Mouse (Mus musculus) hindbrain, embryonic 12.5 days (tissue): ENCODE data around the gene Gm44502. TPM values are rescaled to one million over a fixed set of nuclear protein-coding genes. Genes with fewer than 3 reads are reported as not detected.
A peak's percentile ranks its signal among the peaks of the same experiment; 100 is the strongest.

ENCODE experiments used
- ATAC-seq: fragments of 200-750 bp; cut with Nextera tagmentation; 2 replicates; pipeline ENCODE4 v1.8.0; 2017; ENCODE audit warnings: moderate TSS enrichment; ENCODE audit not compliant: low FRiP score
- H3K27ac ChIP-seq: fragments of 300-500 bp; sonication (generic); 2 replicates; pipeline ENCODE4 v1.5.1; 2016; ENCODE audit warnings: mild to moderate bottlenecking
- H3K27me3 ChIP-seq: fragments of 300-500 bp; sonication (generic); 2 replicates; pipeline ENCODE4 v1.6.1; 2016; ENCODE audit warnings: mild to moderate bottlenecking
- H3K36me3 ChIP-seq: fragments of 300-500 bp; sonication (generic); 2 replicates; pipeline ENCODE4 v1.6.1; 2016; ENCODE audit warnings: mild to moderate bottlenecking
- H3K4me1 ChIP-seq: fragments of 300-500 bp; sonication (generic); 2 replicates; pipeline ENCODE4 v1.6.1; 2016
- H3K4me2 ChIP-seq: fragments of 300-500 bp; sonication (generic); replicated peaks from 2 replicates; pipeline ENCODE4 v1.6.1; 2016; ENCODE audit warnings: mild to moderate bottlenecking
- H3K4me3 ChIP-seq: fragments of 300-500 bp; sonication (generic); 2 replicates; pipeline ENCODE4 v1.5.1; 2016; ENCODE audit warnings: mild to moderate bottlenecking
- H3K9ac ChIP-seq: fragments of 300-500 bp; sonication (generic); 2 replicates; pipeline ENCODE4 v1.6.1; 2016; ENCODE audit warnings: mild to moderate bottlenecking, moderate library complexity
- H3K9me3 ChIP-seq: fragments of 300-500 bp; sonication (generic); replicated peaks from 2 replicates; pipeline ENCODE4 v1.6.1; 2016; ENCODE audit warnings: mild to moderate bottlenecking
- WGBS: fragments of 180-500 bp; shearing (Covaris S2); methylation state at CpG from one replicate; pipeline ENCODE4 v1.1.7; 2016; 5-methylcytosine and 5-hydroxymethylcytosine counted together
- polyA plus RNA-seq: library from polyadenylated mRNA; unstranded; fragments of >200 nt; fragmentation: Nextera tagmentation; extraction: Ambion mirVana; gene quantifications from 2 replicates; pipeline ENCODE4 v1.2.1, GENCODE M21; 2016

Gene Gm44502
- polyA plus RNA-seq, 1 experiment from 2014 or later = not detected

- Histone ChIP-seq H3K36me3 (peaks cover 26% of the 10 kb centered on the region), H3K9ac (no peak overlapping the region), H3K4me2 (no peak overlapping the region), H3K4me1 (peaks cover 7% of the 10 kb centered on the region), H3K27ac (peak overlapping the region; percentile 44; the same call in 1 of the 2 replicates), H3K27me3 (no peaks in the 10 kb centered on the region), H3K9me3 (no peaks in the 10 kb centered on the region), H3K4me3 (no peak overlapping the region)
- 3% methylated on average over 1 of the region's 1 CpGs for WGBS
- ATAC-seq = peak; percentile 68
These were observed 35.6 kb upstream of the Gm44502 start for GRCm38 (mm10) chr15:89465052-89465451.

- Histone ChIP-seq H3K36me3 (peaks cover 38% of the 10 kb centered on the region), H3K27ac (no peak overlapping the region), H3K9me3 (no peaks in the 10 kb centered on the region), H3K27me3 (no peaks in the 10 kb centered on the region), H3K4me2 (no peak overlapping the region), H3K9ac (no peak overlapping the region), H3K4me3 (no peak overlapping the region), H3K4me1 (peaks cover 7% of the 10 kb centered on the region)
- 61% methylated on average over 5 of the region's 5 CpGs for WGBS
- no peak for ATAC-seq
These were observed 34.1 kb upstream of the Gm44502 start for GRCm38 (mm10) chr15:89463334-89464235.

- H3K4me3 ChIP-seq = no peak overlapping the region
- H3K9ac ChIP-seq = no peak overlapping the region
- no peaks in the 10 kb centered on the region for H3K9me3 ChIP-seq
- peaks cover 51% of the 10 kb centered on the region for H3K36me3 ChIP-seq
- H3K27ac ChIP-seq = no peak overlapping the region
- ATAC-seq = no peak
- no peak overlapping the region for H3K4me2 ChIP-seq
- 84% methylated on average over 7 of the region's 7 CpGs for WGBS
- H3K4me1 ChIP-seq = peaks cover 11% of the 10 kb centered on the region
- H3K27me3 ChIP-seq = no peaks in the 10 kb centered on the region
These were observed 32.7 kb upstream of the Gm44502 start for GRCm38 (mm10) chr15:89462176-89462575.

GRCm38 (mm10) chr15:89461321-89461720 lies 31.8 kb upstream of the Gm44502 start:
- H3K36me3 ChIP-seq = peaks cover 60% of the 10 kb centered on the region
- no peak overlapping the region for H3K4me2 ChIP-seq
- peaks cover 11% of the 10 kb centered on the region for H3K4me1 ChIP-seq
- whole genome bisulfite sequencing = 85% methylated on average over 15 of the region's 15 CpGs
- H3K9me3 ChIP-seq = no peaks in the 10 kb centered on the region
- no peak overlapping the region for H3K9ac ChIP-seq
- no peaks in the 10 kb centered on the region for H3K27me3 ChIP-seq
- no peak overlapping the region for H3K4me3 ChIP-seq
- no peak overlapping the region for H3K27ac ChIP-seq
- no peak for ATAC-seq

GRCm38 (mm10) chr15:89460298-89460697 lies 30.8 kb upstream of the Gm44502 start:
- WGBS = 67% methylated on average over 10 of the region's 10 CpGs
- Histone ChIP-seq H3K4me2 (no peak overlapping the region), H3K9me3 (no peaks in the 10 kb centered on the region), H3K27me3 (no peaks in the 10 kb centered on the region), H3K36me3 (peaks cover 61% of the 10 kb centered on the region), H3K9ac (no peak overlapping the region), H3K4me1 (peaks cover 19% of the 10 kb centered on the region), H3K4me3 (no peak overlapping the region), H3K27ac (no peak overlapping the region)
- no peak for ATAC-seq

GRCm38 (mm10) chr15:89459821-89460220 lies 30.3 kb upstream of the Gm44502 start:
- Histone ChIP-seq H3K4me1 (peaks cover 20% of the 10 kb centered on the region), H3K4me2 (no peak overlapping the region), H3K4me3 (no peak overlapping the region), H3K27ac (no peak overlapping the region), H3K9me3 (no peaks in the 10 kb centered on the region), H3K9ac (no peak overlapping the region), H3K27me3 (no peaks in the 10 kb centered on the region), H3K36me3 (peaks cover 61% of the 10 kb centered on the region)
- 93% methylated on average over 7 of the region's 7 CpGs for WGBS
- ATAC-seq = no peak

- H3K27ac ChIP-seq = no peak overlapping the region
- 96% methylated on average over 15 of the region's 15 CpGs for WGBS
- no peak for ATAC-seq
- no peak overlapping the region for H3K4me2 ChIP-seq
- peaks cover 61% of the 10 kb centered on the region for H3K36me3 ChIP-seq
- H3K4me3 ChIP-seq = no peak overlapping the region
- H3K27me3 ChIP-seq = no peaks in the 10 kb centered on the region
- no peaks in the 10 kb centered on the region for H3K9me3 ChIP-seq
- H3K9ac ChIP-seq = no peak overlapping the region
- peaks cover 21% of the 10 kb centered on the region for H3K4me1 ChIP-seq
These were observed 29.4 kb upstream of the Gm44502 start for GRCm38 (mm10) chr15:89458942-89459341.

- H3K4me3 ChIP-seq = peak overlapping the region; percentile 78
These were observed 26.1 kb upstream of the Gm44502 start for GRCm38 (mm10) chr15:89455642-89456041.

GRCm38 (mm10) chr15:89454857-89455256 lies 25.4 kb upstream of the Gm44502 start:
- peak; percentile 41; the same call in 1 of the 2 replicates for ATAC-seq
- Histone ChIP-seq H3K4me2 (peak overlapping the region; percentile 83), H3K36me3 (peaks cover 33% of the 10 kb centered on the region), H3K27ac (peak overlapping the region; percentile 86), H3K9me3 (no peaks in the 10 kb centered on the region), H3K4me3 (peak overlapping the region; percentile 78), H3K9ac (peak overlapping the region; percentile 82), H3K27me3 (peaks cover 11% of the 10 kb centered on the region), H3K4me1 (peaks cover 23% of the 10 kb centered on the region)
- 18% methylated on average over 4 of the region's 6 CpGs for WGBS

More at GRCm38 (mm10) chr15:89455642-89456041, 26.1 kb upstream of the Gm44502 start:
- H3K36me3 ChIP-seq = peaks cover 41% of the 10 kb centered on the region
- no peak overlapping the region for H3K27ac ChIP-seq
- H3K27me3 ChIP-seq = peaks cover 11% of the 10 kb centered on the region
- H3K4me2 ChIP-seq = peak overlapping the region; percentile 83
- 81% methylated on average over 6 of the region's 6 CpGs for WGBS
- H3K9ac ChIP-seq = peak overlapping the region; percentile 82; the same call in 1 of the 2 replicates
- ATAC-seq = no peak
- H3K4me1 ChIP-seq = peaks cover 23% of the 10 kb centered on the region
- H3K9me3 ChIP-seq = no peaks in the 10 kb centered on the region

- H3K4me1 ChIP-seq = peaks cover 23% of the 10 kb centered on the region
- H3K9me3 ChIP-seq = no peaks in the 10 kb centered on the region
- under 1% methylated on average over 53 of the region's 53 CpGs for WGBS
- peaks cover 11% of the 10 kb centered on the region for H3K27me3 ChIP-seq
- H3K36me3 ChIP-seq = peaks cover 26% of the 10 kb centered on the region
- H3K9ac ChIP-seq = peak within 1 kb of the TSS; percentile 82
- ATAC-seq = peak; percentile 76
- H3K4me2 ChIP-seq = peak within 1 kb of the TSS; percentile 83
- H3K4me3 ChIP-seq = peak within 1 kb of the TSS; percentile 78
- peak within 1 kb of the TSS; percentile 86 for H3K27ac ChIP-seq
These were observed 24.5 kb upstream of the Gm44502 start, which contains the start of gene Mapk8ip2 for GRCm38 (mm10) chr15:89453865-89454478. Gene Mapk8ip2, plus strand, starts transcription at chr15:89453913.

GRCm38 (mm10) chr15:89452906-89453864 lies 23.7 kb upstream of the Gm44502 start:
- H3K4me1 ChIP-seq = peaks cover 23% of the 10 kb centered on the region
- H3K9me3 ChIP-seq = no peaks in the 10 kb centered on the region
- peaks cover 11% of the 10 kb centered on the region for H3K27me3 ChIP-seq
- ATAC-seq = peak; percentile 53
- H3K36me3 ChIP-seq = peaks cover 19% of the 10 kb centered on the region
- H3K4me3 ChIP-seq = peak overlapping the region; percentile 78
- peak overlapping the region; percentile 86 for H3K27ac ChIP-seq
- H3K9ac ChIP-seq = peak overlapping the region; percentile 82
- peak overlapping the region; percentile 83 for H3K4me2 ChIP-seq
- 4% methylated on average over 24 of the region's 24 CpGs for WGBS
